Comparison of ENCODE assay signal across 17 mouse cellular contexts in genomic region chr6:50044165-50044564, GRCm38 (mm10).
A peak's percentile ranks its signal among the peaks of the same experiment; 100 is the strongest.
DNase-seq lines count a peak whose midpoint lies in the region; ATAC-seq lines count a peak whose summit lies in the region.
"Had no signal": no experiment of that assay in that cellular context is flagged by ENCODE, and none has a peak within 500 bp of the region (broad histone marks: within the 10 kb centered on the region; RNA-seq: fewer than 3 reads in every experiment).

No protein-coding gene starts in this region.

- DNase-seq in A20 (ENCODE audit: low read depth, low spot score) (peak; percentile 10), MEL-GATA-1-ER (ENCODE audit: extremely low read depth, low read depth) (peak; percentile 17)
- no peak for DNase-seq in kidney, adult 9 months
- no peak for DNase-seq in thymus, adult 18-20 months
- no peak for DNase-seq in c-Kit-positive CD71-positive TER-119-positive erythroid progenitor cells, embryonic 14.5 days (ENCODE audit: low spot score)
- DNase-seq: adrenal gland, adult 8-10 months; adrenal gland, postnatal 25 days; cerebellum, adult 18-20 months; cerebellum, adult 9-10 months; cerebellum, postnatal 14 days; embryo, embryonic 11 days; gastrocnemius, postnatal 10 days; gastrocnemius, postnatal 36 days; kidney, adult 11 months had no signal

- peak; percentile 51; the same call in 1 of the 2 replicates for ATAC-seq in granulocyte monocyte progenitor cell, adult 5-6 weeks (replicated peaks; ENCODE audit: poor library complexity, severe bottlenecking)
- ATAC-seq: activated CD4-positive, CD25-positive, alpha-beta regulatory T cell, adult 4 months; forebrain, embryonic 15.5 days had no signal

Comparison
In these comparisons a context has a peak if more than half of its experiments do, and no peak if none do; other contexts are left out.
1. DNase-seq: peak in A20 (single experiment) and MEL-GATA-1-ER (single experiment); none in kidney, adult 9 months (single experiment), thymus, adult 18-20 months (0 of 2) and c-Kit-positive CD71-positive TER-119-positive erythroid progenitor cells, embryonic 14.5 days (single experiment).